Mouse (Mus musculus) spleen, adult 2 months (tissue): ENCODE measurements around the gene Rbpj.

Experiments
- CTCF ChIP-seq: fragments of 200-500 bp; IDR thresholded peaks from 2 replicates; pipeline ENCODE4 v1.5.1; 2011; ENCODE audit warnings: mild to moderate bottlenecking, inconsistent platforms; ENCODE audit not compliant: insufficient read depth, insufficient read length, insufficient replicate concordance; ENCODE audit errors: extremely low read depth
- POLR2A ChIP-seq: fragments of 200-500 bp; IDR thresholded peaks from 2 replicates; pipeline ENCODE4 v1.6.1; 2011; ENCODE audit warnings: low read depth, low read length, inconsistent platforms

DNA sequence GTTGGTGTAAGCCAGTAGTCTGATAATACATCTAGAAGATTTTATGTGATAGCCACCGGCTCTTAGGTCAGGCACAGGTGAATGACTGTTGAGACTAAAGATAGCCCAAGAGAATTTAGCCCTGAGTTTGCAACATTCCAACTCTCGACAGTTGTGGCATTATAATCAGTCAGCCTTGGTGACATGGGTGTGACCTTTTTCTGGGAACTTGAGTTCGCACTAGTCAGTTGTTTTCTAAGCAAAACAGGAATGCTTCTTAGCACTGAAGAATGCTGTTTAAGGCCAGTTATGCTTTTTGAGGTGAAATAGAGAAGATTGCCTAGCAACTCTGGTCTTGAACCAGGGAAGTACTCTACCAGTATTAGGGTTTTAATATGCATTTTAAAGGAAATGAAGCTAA is 170.8 kb downstream of the Rbpj start:
- TF ChIP-seq POLR2A (no peak), CTCF (no peak)
